Mouse (Mus musculus) heart, embryonic 14.5 days (tissue): ENCODE measurements at regions not wholly inside any gene's neighbourhood (a gene's known extent, or its start where the extent isn't known, plus 50 kb on each side); places are given as distances from the start of the nearest gene placed in this dataset.

ENCODE experiments used
- ATAC-seq: fragments of 200-750 bp; cut with Nextera tagmentation; 2 replicates; pipeline ENCODE4 v1.8.0; 2017; ENCODE audit warnings: low read depth, moderate TSS enrichment; ENCODE audit not compliant: insufficient number of reproducible peaks, insufficient read depth, low FRiP score
- H3K27ac ChIP-seq, 2 experiments: fragments of 200-500 bp in 1 of 2; fragments of 300-500 bp in 1 of 2; sonication (generic) in 1 of 2; replicated peaks in 1 of 2; 2 replicates each; pipeline ENCODE4 v1.5.1; 2012 to 2014; ENCODE audit warnings: low read depth in 2 of 2, low read length in 2 of 2, control low read depth in 1 of 2, mild to moderate bottlenecking in 1 of 2, mixed read lengths in 1 of 2; ENCODE audit not compliant: control insufficient read depth in 1 of 2, insufficient read depth in 1 of 2
- H3K27me3 ChIP-seq: fragments of 300-500 bp; sonication (generic); 2 replicates; pipeline ENCODE4 v1.6.1; 2014; ENCODE audit warnings: mild to moderate bottlenecking, low read length, control low read depth; ENCODE audit not compliant: control insufficient read depth, insufficient read depth
- H3K36me3 ChIP-seq: fragments of 300-500 bp; sonication (generic); 2 replicates; pipeline ENCODE4 v1.6.1; 2014; ENCODE audit warnings: mild to moderate bottlenecking, control low read depth, low read length, mixed read lengths; ENCODE audit not compliant: control insufficient read depth, insufficient read depth
- H3K4me1 ChIP-seq, 2 experiments: fragments of 200-500 bp in 1 of 2; fragments of 300-500 bp in 1 of 2; sonication (generic) in 1 of 2; 2 replicates each; pipeline ENCODE4 v1.6.1; 2012 to 2014; ENCODE audit warnings: low read length in 2 of 2, control low read depth in 1 of 2, mixed read lengths in 1 of 2; ENCODE audit not compliant: control insufficient read depth in 2 of 2, insufficient read depth in 2 of 2
- H3K4me2 ChIP-seq: fragments of 300-500 bp; sonication (generic); 2 replicates; pipeline ENCODE4 v1.6.1; 2014; ENCODE audit warnings: mild to moderate bottlenecking, low read length
- H3K4me3 ChIP-seq, 2 experiments: fragments of 200-500 bp in 1 of 2; fragments of 300-500 bp in 1 of 2; sonication (generic) in 1 of 2; 2 replicates each; pipeline ENCODE4 v1.5.1; 2012 to 2014; ENCODE audit warnings: low read length in 2 of 2, mild to moderate bottlenecking in 2 of 2, control low read depth in 1 of 2, low read depth in 1 of 2, moderate library complexity in 1 of 2; ENCODE audit not compliant: control insufficient read depth in 1 of 2, insufficient read depth in 1 of 2
- H3K9ac ChIP-seq: fragments of 300-500 bp; sonication (generic); 2 replicates; pipeline ENCODE4 v1.6.1; 2014; ENCODE audit warnings: mild to moderate bottlenecking, low read length
- H3K9me3 ChIP-seq: fragments of 300-500 bp; sonication (generic); 2 replicates; pipeline ENCODE4 v1.6.1; 2016; ENCODE audit warnings: low read length, control low read depth; ENCODE audit not compliant: control insufficient read depth
- WGBS: fragments of 180-500 bp; shearing (Covaris S2); extraction: QIAGEN DNeasy Blood & Tissue Kit; methylation state at CpG from one replicate; pipeline ENCODE4 v1.1.7; 2014; 5-methylcytosine and 5-hydroxymethylcytosine counted together

DNA sequence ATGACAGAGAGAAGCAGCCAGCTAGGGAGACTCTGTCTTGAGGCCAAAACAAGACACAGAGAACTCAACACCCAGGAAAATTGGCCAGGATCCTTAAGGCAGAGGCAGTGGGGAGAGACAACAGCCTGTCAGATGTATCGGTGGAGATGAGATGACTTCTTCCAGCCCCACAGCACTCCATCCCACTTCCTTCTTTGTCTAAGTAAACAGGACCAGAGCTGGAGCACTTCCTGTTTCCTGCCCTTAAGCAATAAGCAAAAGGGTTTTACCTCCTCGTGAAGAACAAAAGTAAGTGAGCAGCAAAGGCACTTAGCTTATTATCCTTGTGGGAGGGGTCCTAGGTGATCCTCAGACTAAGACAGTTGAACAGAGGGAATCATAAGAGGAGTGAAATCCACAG lies 212.0 kb upstream of the Nr4a3 start:
- H3K4me1 ChIP-seq, result no peaks in the 10 kb centered on the region
- no peak overlapping the region for H3K4me3 ChIP-seq
- 41% methylated on average over 2 of the region's 2 CpGs for WGBS
- H3K9me3 ChIP-seq, result no peaks in the 10 kb centered on the region
- H3K4me2 ChIP-seq, result no peak overlapping the region
- no peak for ATAC-seq
- no peak overlapping the region for H3K27ac ChIP-seq
- H3K36me3 ChIP-seq, result no peaks in the 10 kb centered on the region
- H3K9ac ChIP-seq, result no peak overlapping the region
- no peaks in the 10 kb centered on the region for H3K27me3 ChIP-seq

DNA sequence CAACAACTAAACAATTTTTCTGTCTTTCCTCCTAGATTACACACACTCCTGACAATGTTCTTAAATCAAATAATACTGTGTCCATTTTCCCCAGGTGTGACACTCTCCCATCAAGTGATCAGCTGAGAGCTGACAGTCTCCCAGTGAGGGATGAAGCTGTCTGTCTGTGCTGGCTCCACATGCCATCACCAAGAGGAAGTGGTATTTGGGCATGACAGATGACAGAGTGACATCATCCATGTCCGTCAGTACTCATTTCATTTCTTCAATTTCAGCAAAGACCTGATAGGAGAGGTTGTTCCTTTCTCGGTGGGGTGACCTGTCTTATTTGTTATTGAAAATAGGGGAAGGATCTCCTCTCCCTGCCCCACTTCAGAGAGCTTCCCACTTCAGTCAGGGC lies 206.5 kb upstream of the Nr4a3 start:
- Histone ChIP-seq H3K4me1 (no peaks in the 10 kb centered on the region; a peak in 1 of 4 replicates), H3K4me3 (no peak overlapping the region), H3K9ac (no peak overlapping the region), H3K36me3 (no peaks in the 10 kb centered on the region), H3K9me3 (no peaks in the 10 kb centered on the region), H3K4me2 (no peak overlapping the region), H3K27me3 (no peaks in the 10 kb centered on the region), H3K27ac (no peak overlapping the region)
- no peak for ATAC-seq
- WGBS, result 74% methylated on average over 2 of the region's 2 CpGs

DNA sequence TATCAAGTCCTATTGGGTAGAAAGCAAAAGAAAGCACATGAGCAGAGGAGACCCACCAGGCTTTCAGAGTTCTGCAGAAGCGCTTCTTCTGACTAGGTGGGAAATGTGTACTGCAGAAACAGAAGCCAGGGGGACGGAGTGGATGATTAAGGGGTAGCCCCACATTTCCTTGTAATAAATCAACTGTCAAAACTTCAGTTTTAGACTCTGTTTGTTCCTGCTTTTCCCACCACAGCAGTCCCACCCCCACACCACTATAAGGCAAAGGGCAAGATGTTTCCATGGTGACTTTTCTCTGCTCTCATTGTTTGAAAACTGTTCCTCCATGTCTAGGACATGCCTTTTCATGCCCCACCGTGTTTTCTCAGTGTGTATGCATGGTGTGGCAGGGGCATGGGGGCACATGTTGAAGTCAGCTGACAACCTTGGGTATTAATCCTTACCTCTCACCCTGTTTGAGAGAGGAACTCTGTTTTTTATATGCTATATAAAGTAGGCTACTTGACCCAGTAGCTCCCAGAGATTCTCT lies 202.8 kb upstream of the Nr4a3 start:
- no peak for ATAC-seq

DNA sequence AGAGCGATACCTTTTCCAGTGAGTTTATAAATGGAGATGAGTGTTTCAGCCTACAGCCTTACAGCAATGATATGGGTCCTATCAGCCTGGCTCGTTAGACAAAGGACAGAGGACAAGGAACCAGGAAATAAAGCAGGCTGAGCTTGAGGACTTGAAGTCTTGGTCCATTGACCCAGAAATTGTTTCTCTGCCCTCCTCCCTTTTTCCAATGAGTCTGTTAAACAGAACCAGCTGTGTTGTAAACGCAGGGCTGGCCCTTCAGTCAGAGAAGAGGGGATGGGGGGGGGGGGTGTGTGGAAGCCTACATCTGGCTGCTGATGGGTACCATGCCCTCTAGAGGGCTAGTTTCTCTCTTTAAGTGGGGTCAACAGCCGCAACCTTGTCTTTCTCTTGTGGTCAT lies 199.7 kb upstream of the Nr4a3 start:
- ATAC-seq, result no peak

More for the DNA sequence above, 202.8 kb upstream of the Nr4a3 start:
- Histone ChIP-seq H3K27me3 (no peaks in the 10 kb centered on the region), H3K9ac (no peak overlapping the region), H3K27ac (no peak overlapping the region), H3K4me1 (no peaks in the 10 kb centered on the region; a peak in 1 of 4 replicates), H3K4me2 (no peak overlapping the region), H3K36me3 (no peaks in the 10 kb centered on the region), H3K4me3 (no peak overlapping the region), H3K9me3 (no peaks in the 10 kb centered on the region)
- 76% methylated on average over 3 of the region's 3 CpGs for WGBS

DNA sequence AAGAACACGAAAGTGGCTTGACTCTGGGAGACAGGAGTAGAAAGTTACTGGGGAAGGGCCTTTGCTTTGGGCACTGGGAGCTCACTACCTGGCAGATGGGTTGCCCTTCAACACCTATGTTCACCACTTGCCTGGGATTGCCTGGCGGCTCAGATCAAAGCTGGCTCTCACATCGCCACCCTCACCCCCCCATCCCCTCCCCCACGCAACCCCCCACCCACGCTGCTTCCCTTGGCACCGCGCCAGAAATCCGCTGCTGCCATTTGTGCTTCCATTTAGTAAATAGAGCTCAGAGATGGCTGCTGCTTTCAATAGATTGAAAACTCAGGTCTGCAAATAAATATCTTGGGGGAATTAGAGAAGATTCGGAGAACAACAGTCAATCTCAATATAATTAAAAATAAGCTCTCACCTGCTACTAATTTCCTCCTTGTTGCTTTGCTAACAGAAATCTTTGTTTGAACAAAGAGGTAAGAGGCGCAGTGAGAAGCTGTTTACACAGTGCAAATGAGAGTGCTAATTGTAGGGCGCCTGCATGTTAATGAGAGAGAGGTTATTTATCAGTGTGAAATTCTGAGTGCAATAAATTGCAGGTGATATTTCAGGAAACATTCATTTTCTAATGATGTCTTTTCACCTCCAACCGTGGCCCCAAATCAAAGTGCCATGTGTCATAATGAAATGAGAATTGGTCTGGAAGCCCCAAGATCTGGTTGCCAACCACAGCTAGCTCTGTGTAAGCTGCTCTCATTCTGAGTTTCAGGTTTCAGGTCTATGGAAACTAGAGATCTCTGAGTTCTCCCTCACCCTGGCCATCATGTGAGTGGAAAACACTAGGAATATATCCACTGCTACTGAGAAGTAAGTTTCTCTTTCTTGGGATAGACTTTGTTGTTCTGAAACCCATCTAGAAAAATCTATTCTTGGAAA lies 198.3 kb upstream of the Nr4a3 start:
- no peak overlapping the region for H3K27ac ChIP-seq
- peaks cover 5% of the 10 kb centered on the region; the same call in 1 of the 2 replicates for H3K9me3 ChIP-seq
- H3K4me1 ChIP-seq, result no peaks in the 10 kb centered on the region
- H3K27me3 ChIP-seq, result no peaks in the 10 kb centered on the region
- no peak for ATAC-seq
- H3K4me3 ChIP-seq, result no peak overlapping the region
- no peak overlapping the region for H3K9ac ChIP-seq
- H3K4me2 ChIP-seq, result no peak overlapping the region
- WGBS, result 50% methylated on average over 12 of the region's 12 CpGs
- H3K36me3 ChIP-seq, result no peaks in the 10 kb centered on the region

More for the DNA sequence above, 199.7 kb upstream of the Nr4a3 start:
- Histone ChIP-seq H3K4me1 (no peaks in the 10 kb centered on the region; a peak in 1 of 4 replicates), H3K27me3 (no peaks in the 10 kb centered on the region), H3K4me2 (no peak overlapping the region), H3K36me3 (no peaks in the 10 kb centered on the region), H3K9ac (no peak overlapping the region), H3K27ac (no peak overlapping the region), H3K9me3 (no peaks in the 10 kb centered on the region), H3K4me3 (no peak overlapping the region)
- 74% methylated on average over 4 of the region's 4 CpGs for WGBS

DNA sequence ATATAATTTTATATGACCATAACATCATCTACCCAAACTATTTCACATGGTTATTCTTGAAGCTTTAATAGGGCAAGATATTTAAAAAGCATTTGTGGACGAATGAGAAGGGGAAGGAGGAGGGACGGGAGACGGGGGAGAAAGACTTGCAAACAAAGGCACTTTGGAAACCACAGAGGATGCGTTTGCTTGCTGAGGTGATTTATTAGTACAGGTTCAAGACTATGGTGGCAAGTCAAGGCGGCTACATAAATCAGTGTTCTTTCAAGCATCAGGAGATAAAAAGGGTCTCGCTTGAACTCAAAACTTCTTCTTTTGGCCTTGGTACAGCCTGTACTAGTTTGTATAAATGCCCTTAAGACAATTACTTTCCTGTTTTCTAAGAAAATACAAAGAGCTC lies 183.8 kb upstream of the Nr4a3 start:
- Histone ChIP-seq H3K4me3 (no peak overlapping the region), H3K27me3 (no peaks in the 10 kb centered on the region), H3K36me3 (no peaks in the 10 kb centered on the region), H3K4me1 (no peaks in the 10 kb centered on the region), H3K9me3 (no peaks in the 10 kb centered on the region), H3K9ac (no peak overlapping the region), H3K27ac (no peak overlapping the region), H3K4me2 (no peak overlapping the region)
- ATAC-seq, result no peak
- WGBS, result 75% methylated on average over 6 of the region's 6 CpGs

DNA sequence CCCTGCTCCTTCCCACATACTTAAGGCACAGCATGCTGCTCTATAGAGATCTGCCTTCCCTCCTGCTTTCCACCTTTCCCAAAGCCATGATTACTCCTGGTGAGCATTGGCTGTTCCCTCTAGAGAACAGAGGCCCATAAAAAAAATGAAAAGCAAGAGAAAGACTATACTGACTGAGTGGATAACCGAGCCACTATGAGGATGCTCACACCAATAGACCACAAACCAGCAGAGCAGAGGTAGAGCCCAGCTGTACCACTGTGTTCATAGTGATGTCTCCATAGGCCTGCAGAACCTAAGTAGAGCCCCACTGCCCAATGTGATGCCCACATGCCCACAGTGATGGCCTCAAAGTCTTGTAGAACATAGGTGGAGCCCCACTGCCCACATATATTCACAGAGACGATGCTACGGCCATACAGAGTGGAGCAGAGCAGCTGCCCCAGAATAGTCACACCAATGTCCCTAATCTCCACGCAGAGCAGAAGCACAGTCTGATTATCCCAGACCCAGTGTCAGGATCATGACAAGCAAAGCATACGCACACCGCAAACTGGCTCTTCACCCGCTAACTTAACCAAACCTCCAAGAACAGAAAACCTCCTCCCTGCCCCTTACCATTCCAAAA lies 174.8 kb upstream of the Nr4a3 start:
- no peaks in the 10 kb centered on the region for H3K36me3 ChIP-seq
- no peak overlapping the region for H3K9ac ChIP-seq
- H3K27me3 ChIP-seq, result no peaks in the 10 kb centered on the region
- H3K27ac ChIP-seq, result no peak overlapping the region
- no peak overlapping the region for H3K4me2 ChIP-seq
- no peaks in the 10 kb centered on the region for H3K9me3 ChIP-seq
- no peak overlapping the region for H3K4me3 ChIP-seq
- no peak for ATAC-seq
- no peaks in the 10 kb centered on the region for H3K4me1 ChIP-seq
- WGBS, result 78% methylated on average over 7 of the region's 7 CpGs
